Mouse (Mus musculus) 3T3-L1 (cell line): ENCODE measurements around the gene Prss33.
A peak's percentile ranks its signal among the peaks of the same experiment; 100 is the strongest.
"Not testable (repeated sequence)": the region's sequence is repeated elsewhere in the genome, so short reads cannot be mapped to it uniquely, and the experiment has no call there.

Experiments
- DNase-seq: peaks from one replicate; pipeline ENCODE4 v3.0.0-alpha.2; 2015; ENCODE audit warnings: low read depth, low spot score

Prss33 gene

DNA sequence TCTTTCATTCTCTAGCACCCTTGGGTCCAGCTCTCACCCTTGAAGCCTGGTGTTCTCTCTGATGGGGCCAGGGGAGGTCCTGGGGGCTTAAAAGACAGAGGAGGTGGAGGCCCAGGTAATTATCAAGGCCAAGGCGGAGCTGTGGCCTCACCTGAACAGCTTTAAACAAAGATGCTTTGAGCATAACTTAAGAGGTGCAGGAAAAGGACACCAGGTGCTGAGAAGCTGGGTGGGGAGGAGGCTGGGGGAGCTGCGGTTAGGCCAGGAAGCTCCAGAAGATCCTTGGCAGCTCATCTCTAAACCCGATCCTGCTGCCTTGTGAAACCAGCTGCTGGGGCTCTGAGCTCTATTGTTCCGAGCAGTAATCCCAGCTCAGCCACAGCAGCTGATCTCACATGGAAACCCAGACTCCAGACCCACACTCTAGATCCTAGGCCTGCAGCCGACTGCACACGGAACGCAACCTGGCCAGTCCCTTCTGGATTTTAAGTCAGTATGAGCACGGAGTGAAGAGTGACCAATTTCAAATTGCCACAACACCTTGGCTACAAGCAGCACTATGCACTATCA is at the start of gene Prss33:
Prss33 (minus strand) TSS at position 51 of the 570 bp plus-strand sequence.
- no peak for DNase-seq

DNA sequence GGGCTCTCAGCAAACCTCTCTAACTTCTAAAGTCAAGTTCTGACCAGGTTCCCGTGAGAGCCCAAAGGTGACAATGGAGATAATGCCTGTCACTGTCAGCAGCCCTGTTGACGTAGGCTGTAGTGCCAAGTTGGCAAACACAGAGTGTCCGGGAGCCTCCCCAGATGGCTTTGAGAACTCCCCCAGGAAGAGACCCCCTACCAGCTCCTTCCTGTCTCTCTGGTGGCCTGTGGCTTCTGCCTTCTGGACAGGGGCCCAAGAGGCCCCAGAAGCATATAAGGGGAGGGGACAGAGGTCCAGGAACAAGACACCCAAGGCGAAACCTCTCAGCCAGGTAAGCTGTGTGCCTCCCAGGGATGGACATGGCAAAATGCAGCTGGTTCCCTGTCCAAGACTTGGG is 44.7 kb upstream of the Prss33 start, which contains the start of the genes Dcpp1 and Dcpp2:
Dcpp1 (plus strand) TSS at position 301 of the 400 bp plus-strand sequence.
Dcpp2 (plus strand) TSS at position 305 of the 400 bp plus-strand sequence.
- not testable (repeated sequence) for DNase-seq

DNA sequence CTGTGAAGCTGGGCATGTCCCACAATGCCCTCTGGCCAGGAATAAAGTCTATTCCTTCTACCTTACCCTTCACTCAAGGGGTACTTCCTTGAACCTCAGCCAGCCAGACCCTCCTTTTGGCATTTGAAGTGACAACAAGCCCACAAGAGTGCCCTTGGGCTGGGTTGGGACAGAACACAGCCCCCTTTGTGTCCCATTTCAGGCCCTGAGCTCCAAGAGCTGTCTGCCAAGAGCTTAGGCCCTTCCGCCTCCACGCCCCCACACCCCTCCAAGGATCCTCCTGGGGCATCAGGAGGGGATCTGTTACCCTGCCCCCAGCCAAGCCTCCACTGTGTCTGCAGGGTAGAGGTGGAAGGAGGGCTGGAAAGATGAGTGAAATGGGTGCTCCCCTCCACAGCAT is 41.3 kb upstream of the Prss33 start:
- no peak for DNase-seq

- no peak for DNase-seq
Measured at GRCm38 (mm10) chr17:23876741-23877140, 40.9 kb upstream of the Prss33 start.

DNA sequence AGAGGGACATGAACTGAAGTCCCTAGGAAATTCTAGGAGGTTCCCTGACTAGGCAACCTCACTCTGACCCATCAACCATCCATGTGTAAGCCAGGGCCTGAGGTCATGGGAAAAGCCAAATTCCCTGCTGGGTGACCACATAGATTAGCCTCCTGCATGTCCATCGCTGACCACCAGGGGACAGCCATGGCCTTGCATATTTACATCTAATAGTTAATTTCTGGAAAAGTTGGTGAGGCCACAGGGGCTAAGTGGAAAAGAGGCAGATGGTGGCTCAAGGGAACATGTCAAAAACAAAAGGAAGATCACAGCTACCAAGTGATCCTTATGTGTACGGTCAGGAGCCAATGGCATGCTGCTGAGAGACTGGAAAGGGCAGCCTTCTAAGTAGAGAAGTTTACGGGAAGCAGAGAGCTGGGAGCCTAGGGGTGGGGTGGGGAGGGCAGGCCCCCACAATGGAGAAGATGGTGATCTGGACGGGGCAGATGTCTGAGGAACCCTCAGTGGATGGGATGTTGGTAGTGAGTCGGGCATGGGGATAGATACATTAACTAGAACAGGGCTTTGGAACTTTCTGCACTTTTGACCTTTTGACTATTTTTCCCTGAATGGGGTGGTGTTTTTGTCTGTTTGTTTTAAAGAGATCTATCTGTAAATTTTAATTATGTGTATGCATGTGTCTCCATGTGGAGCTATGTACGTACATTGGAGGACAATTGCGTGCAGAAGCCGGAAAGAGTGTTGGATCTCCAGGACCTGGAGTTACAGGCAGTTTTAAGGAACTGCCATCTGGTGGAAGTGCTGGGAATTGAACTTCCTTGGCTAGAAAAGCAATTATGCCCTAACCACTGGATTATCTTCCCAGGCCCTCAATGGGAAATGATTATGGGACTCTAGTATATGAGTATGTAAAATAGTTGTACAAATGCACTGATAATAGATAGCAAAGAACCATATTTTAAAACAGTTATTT is 38.3 kb upstream of the Prss33 start:
- peak; percentile 86 for DNase-seq

DNA sequence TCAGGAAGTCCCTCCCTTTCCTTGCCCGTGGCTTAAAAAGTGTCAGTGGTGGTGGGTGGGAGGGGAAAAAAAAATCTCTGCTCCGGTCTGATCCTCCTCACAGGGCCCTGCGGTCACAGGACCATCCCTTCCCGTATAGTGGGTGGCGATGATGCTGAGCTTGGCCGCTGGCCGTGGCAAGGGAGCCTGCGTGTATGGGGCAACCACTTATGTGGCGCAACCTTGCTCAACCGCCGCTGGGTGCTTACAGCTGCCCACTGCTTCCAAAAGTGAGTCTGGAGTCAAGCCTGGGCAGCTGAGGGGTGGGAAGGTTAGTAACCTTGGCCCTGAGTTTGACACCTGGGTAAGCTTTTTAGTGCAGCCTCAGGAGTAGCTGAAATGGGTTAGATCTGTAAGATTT is 32.7 kb upstream of the Prss33 start:
- no peak for DNase-seq

DNA sequence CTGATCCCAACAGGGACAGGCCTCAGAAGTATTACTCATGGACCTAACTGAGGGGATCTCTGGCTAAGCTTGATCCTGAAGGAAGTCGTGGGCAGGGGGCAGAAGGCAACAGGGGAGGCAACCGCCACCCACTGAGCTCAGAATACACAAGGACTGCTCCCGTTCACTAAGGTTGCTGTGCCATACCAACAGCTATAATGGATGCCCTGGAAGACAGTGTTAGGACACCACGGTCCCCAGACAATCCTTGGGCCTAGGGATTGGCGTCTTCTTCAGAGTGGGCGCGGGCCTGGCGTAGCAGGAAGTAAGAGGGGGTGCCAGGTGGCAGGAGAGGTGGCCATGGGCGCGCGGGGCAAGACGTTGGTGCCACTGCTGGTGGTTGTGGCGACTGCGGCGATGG is 31.9 kb upstream of the Prss33 start, which contains the start of gene Prss21:
Prss21 (plus strand) TSS at position 301 of the 400 bp plus-strand sequence.
- no peak for DNase-seq

DNA sequence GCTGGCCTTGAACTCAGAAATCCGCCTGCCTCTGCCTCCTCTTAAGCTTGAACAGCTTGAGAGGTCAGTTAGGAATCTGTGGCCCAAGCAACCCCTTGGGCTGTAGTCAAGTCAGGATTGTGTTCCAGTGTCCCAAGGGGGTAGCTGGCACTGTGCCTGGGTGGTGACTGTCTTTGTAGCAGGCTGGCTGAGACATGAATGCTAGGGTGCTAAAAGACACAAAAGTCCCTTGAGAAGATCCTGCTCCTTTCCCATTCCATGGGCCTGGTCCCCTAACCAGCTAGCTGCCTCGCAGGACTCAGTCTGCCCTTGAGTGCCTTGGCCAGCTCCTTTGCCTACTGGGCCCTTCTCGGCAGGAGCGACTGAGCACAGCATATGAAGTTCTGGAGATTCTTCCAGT is 27.1 kb upstream of the Prss33 start:
- DNase-seq: no peak

DNA sequence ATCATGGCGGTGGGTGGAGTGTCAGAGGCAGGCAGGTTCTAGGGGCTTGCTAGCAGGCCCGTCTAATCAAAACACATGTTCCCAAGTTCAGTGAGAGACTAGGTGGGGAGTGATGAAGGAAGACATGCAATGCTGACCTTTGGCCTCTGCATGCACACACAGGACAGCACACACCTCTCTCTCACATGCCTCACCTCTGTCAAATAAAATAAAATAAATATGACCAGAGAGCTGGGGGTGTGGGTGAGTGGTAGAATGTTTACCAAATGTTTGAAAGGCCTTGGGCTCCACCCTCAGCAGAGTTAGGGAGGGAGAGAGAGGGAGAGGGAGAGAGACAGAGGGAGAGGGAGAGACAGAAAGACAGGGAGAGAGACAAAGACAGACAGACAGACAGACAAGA is 22.1 kb upstream of the Prss33 start:
- no peak for DNase-seq

GRCm38 (mm10) chr17:23857193-23857592 is 21.3 kb upstream of the Prss33 start:
- DNase-seq: peak; percentile 93

- peak; percentile 77 for DNase-seq
Measured at GRCm38 (mm10) chr17:23854229-23854765, 18.4 kb upstream of the Prss33 start.

DNA sequence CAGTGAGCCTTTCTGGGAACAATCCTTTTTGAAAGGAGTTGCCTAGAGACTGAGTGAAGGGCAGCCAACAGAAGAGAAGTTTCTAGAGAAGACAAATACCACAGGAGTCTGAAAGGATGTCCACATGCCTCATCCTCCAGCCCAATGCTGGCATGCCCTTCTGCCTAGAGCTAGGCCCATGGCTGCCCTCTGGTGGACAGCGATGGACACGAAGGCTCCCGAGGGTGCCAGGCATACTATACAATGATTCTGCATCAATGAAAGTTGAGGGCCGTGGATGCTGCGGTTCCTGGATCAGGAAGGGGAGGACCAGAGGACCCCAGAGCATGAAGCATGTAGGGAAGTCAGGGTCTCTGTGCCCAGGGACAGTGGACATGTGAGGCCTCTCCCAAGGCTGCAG is 17.4 kb upstream of the Prss33 start:
- peak; percentile 90 for DNase-seq

GRCm38 (mm10) chr17:23850853-23851749 is 15.2 kb upstream of the Prss33 start:
- DNase-seq: peak; percentile 95

DNA sequence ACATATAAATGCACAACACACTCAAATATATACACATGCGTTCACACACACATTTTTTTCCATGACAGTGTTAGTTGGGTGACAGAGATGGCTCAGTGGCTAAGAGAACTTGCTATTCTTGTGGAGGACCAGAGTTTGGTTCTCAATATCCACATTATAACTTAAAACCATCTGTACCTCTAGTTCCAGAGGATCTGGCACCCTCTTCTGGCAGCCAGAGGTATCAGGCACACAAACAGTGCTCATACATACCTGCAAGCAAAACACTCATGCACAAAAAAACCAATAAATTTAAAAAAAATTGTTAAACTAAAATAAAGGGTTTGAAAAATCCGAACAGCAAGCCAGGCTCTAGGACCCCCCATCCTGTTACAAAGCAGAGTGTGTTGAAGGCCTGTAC is 14.2 kb upstream of the Prss33 start:
- DNase-seq: peak; percentile 29

GRCm38 (mm10) chr17:23843812-23844273 is 8.0 kb upstream of the Prss33 start, which contains the start of the genes Prss32 and Prss41:
Prss32 (plus strand) TSS chr17:23843855.
Prss41 (minus strand) TSS chr17:23844172.
- DNase-seq: no peak

DNA sequence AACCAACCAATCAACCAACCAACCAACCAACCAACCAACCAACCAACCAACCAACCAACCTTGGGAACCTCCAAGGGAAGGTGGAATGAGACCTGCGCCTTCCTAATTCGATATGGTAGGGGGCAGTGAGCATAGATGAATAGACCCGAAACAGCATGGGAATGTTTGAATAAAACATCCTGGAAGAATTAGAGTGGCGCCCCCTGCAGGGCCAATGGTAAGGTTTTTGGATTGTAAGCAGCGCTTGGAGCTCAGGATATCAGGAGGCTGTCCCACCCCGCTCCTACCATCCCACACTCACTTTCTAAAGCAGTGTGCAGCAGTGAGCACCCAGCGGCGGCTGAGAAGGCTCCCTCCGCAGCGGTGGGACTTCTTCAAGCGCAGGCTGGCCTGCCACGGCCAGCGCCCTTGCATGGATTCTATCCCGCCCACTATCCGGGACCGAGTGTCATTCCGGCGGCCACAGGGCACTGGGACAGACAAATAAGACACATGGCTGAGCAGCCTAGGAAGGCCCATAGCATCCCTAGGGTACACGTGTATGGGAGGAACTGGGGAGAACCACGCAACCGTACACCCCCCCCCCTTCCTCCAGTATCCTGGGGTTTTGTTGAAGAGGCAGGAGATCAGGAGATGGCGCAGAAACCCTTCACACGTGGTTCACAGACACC is 7.4 kb upstream of the Prss33 start:
- no peak for DNase-seq

- peak; percentile 90 for DNase-seq
Measured at GRCm38 (mm10) chr17:23841145-23841544, 5.3 kb upstream of the Prss33 start.

DNA sequence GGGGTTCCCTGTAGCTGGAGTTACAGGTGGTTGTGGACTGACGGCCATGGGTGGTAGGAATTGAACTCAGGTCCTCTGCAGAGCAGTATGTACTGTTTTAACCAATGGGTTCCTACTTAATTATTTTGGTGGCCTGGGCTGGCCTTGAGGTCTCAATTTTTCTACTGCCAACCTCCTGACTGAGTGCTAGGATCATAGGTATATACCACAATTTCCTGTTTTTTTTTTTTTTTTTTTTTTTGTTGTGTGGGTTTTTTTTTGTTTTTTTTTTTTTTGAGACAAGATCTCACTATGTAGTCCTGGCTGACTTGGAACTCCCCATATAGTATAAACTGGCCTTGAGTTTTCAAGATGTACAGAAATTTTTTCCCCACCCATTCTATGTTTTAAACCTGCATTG is 4.7 kb downstream of the Prss33 start:
- DNase-seq: no peak

- DNase-seq: peak; percentile 95
Measured at GRCm38 (mm10) chr17:23829064-23829619, 6.7 kb downstream of the Prss33 start, which contains the start of gene Elob. Elob (minus strand) TSS chr17:23829136.
